Mouse (Mus musculus) left cerebral cortex, adult 8-10 months (tissue): ENCODE measurements around the gene Gatc. TPM values are rescaled to one million over a fixed set of nuclear protein-coding genes. Genes with fewer than 3 reads are reported as not detected.

Source experiments
- DNase-seq, 2 experiments: peaks; one replicate each; pipeline ENCODE4 v3.0.0; 2022; ENCODE audit warnings: low spot score in 2 of 2
- total RNA-seq, 4 experiments: library from RNA; stranded (reverse); gene quantifications; 2 replicates each; pipeline ENCODE4 v1.2.4; 2022

The Gatc gene
- total RNA-seq, 4 experiments from 2014 or later = 19.2 to 21.4 (median 20.2) TPM

- no peak for DNase-seq
Measured at GRCm38 (mm10) chr5:115284735-115285134, 56.2 kb downstream of the Gatc start.

Other genes with a start within 250 kb of the Gatc start
- not detected for gene Gm10401, start 242.9 kb downstream of the Gatc start, total RNA-seq
- 1 to 10 TPM; 7.8 to 9.2 (median 8.9) TPM for gene Acads, start 221.8 kb downstream of the Gatc start, total RNA-seq
- 10 to 100 TPM; 21.2 to 26.9 (median 24.2) TPM for gene Unc119b, start 206.2 kb downstream of the Gatc start, total RNA-seq
- gene Mlec, start 183.0 kb downstream of the Gatc start, total RNA-seq = 10 to 100 TPM; 66.1 to 84.8 (median 72.3) TPM
- gene Cabp1, start 146.8 kb downstream of the Gatc start, total RNA-seq = 100 to 1,000 TPM; 228 to 252 (median 243) TPM
- gene Pop5, start 105.3 kb downstream of the Gatc start, total RNA-seq = 10 to 100 TPM; 72.0 to 91.4 (median 77.3) TPM
- 100 to 1,000 TPM; 216 to 259 (median 243) TPM for gene Rnf10, start 68.3 kb downstream of the Gatc start, total RNA-seq
- gene Coq5, start 61.5 kb downstream of the Gatc start, total RNA-seq = 10 to 100 TPM; 40.4 to 43.6 (median 42.2) TPM
- gene Dynll1, start 40.2 kb downstream of the Gatc start, total RNA-seq = 100 to 1,000 TPM; 550 to 617 (median 573) TPM
- gene Srsf9, start 14.0 kb downstream of the Gatc start, total RNA-seq = 10 to 100 TPM; 55.2 to 70.1 (median 64.6) TPM
- gene Triap1, start within 50 bp of the Gatc start, total RNA-seq = 10 to 100 TPM; 20.7 to 24.6 (median 22.5) TPM
- 100 to 1,000 TPM; 686 to 806 (median 740) TPM for gene Cox6a1, start 7.8 kb upstream of the Gatc start, total RNA-seq
- gene Msi1, start 88.4 kb upstream of the Gatc start, total RNA-seq = 10 to 100 TPM; 43.2 to 58.9 (median 51.0) TPM
- not detected for gene Pla2g1b, start 125.1 kb upstream of the Gatc start, total RNA-seq
- 10 to 100 TPM; 27.1 to 38.6 (median 33.1) TPM for gene Sirt4, start 143.5 kb upstream of the Gatc start, total RNA-seq
- 10 to 100 TPM; 18.3 to 27.8 (median 22.9) TPM for gene Pxn, start 165.5 kb upstream of the Gatc start, total RNA-seq
- gene Rplp0, start 218.3 kb upstream of the Gatc start, total RNA-seq = 100 to 1,000 TPM; 188 to 223 (median 203) TPM
- gene Gcn1l1, start 224.1 kb upstream of the Gatc start, total RNA-seq = 10 to 100 TPM; 60.7 to 71.6 (median 61.4) TPM